8 mouse cellular contexts compared by ENCODE assay signal in genomic region chrX:164066185-164066584, GRCm38 (mm10). TPM values are rescaled to one million over a fixed set of nuclear protein-coding genes. Genes with fewer than 3 reads are reported as not detected.
DNase-seq lines count a peak whose midpoint lies in the region; ATAC-seq and TF ChIP-seq lines count a peak whose summit lies in the region.

No protein-coding gene starts in this region.

- H3K4me2 ChIP-seq in kidney, embryonic 14.5 days (replicated peaks; ENCODE audit: low read depth, low read length): no peak overlapping the region
- no peak overlapping the region for H3K4me2 ChIP-seq in limb, embryonic 14.5 days (replicated peaks; ENCODE audit: low read depth, low read length, severe bottlenecking)
- H3K4me2 ChIP-seq in midbrain, postnatal 0 days (ENCODE audit: low read depth, low read length, poor library complexity, severe bottlenecking): no peak overlapping the region
- no peak overlapping the region for H3K4me2 ChIP-seq in stomach, embryonic 14.5 days (replicated peaks; ENCODE audit: low read depth, low read length)

- H3K9ac ChIP-seq in kidney, embryonic 14.5 days (ENCODE audit: low read depth, low read length): no peak overlapping the region
- no peak overlapping the region for H3K9ac ChIP-seq in limb, embryonic 14.5 days (ENCODE audit: low read depth, low read length, severe bottlenecking)
- H3K9ac ChIP-seq in midbrain, postnatal 0 days (replicated peaks; ENCODE audit: low read length, poor library complexity, severe bottlenecking): no peak overlapping the region
- H3K9ac ChIP-seq in stomach, embryonic 14.5 days (replicated peaks; ENCODE audit: low read depth, low read length): no peak overlapping the region

- no peaks in the 10 kb centered on the region for H3K4me1 ChIP-seq in kidney, embryonic 14.5 days (ENCODE audit: control insufficient read depth, insufficient read depth, low read length)
- no peaks in the 10 kb centered on the region for H3K4me1 ChIP-seq in limb, embryonic 14.5 days (ENCODE audit: control insufficient read depth, insufficient read depth, low read length)
- H3K4me1 ChIP-seq in midbrain, postnatal 0 days (ENCODE audit: insufficient read depth, low read length): no peaks in the 10 kb centered on the region
- H3K4me1 ChIP-seq in stomach, embryonic 14.5 days (ENCODE audit: control insufficient read depth, insufficient read depth, low read length): no peaks in the 10 kb centered on the region

- TF ChIP-seq POLR2A in limb, embryonic 14.5 days (IDR thresholded peaks at IDR 0.05; ENCODE audit: borderline replicate concordance, extremely low read depth, insufficient read depth, insufficient read length): no peak

- no peaks in the 10 kb centered on the region for H3K9me3 ChIP-seq in kidney, embryonic 14.5 days (ENCODE audit: control insufficient read depth, low read length)
- H3K9me3 ChIP-seq in limb, embryonic 14.5 days (ENCODE audit: control insufficient read depth, low read length): no peaks in the 10 kb centered on the region
- H3K9me3 ChIP-seq in midbrain, postnatal 0 days (ENCODE audit: low read length): no peaks in the 10 kb centered on the region
- H3K9me3 ChIP-seq in stomach, embryonic 14.5 days (ENCODE audit: control insufficient read depth, low read depth, low read length): no peaks in the 10 kb centered on the region

- no peaks in the 10 kb centered on the region for H3K27me3 ChIP-seq in kidney, embryonic 14.5 days (ENCODE audit: control insufficient read depth, insufficient read depth, low read length)
- no peaks in the 10 kb centered on the region for H3K27me3 ChIP-seq in limb, embryonic 14.5 days (ENCODE audit: control insufficient read depth, insufficient read depth, low read length)
- no peaks in the 10 kb centered on the region for H3K27me3 ChIP-seq in midbrain, postnatal 0 days (ENCODE audit: insufficient read depth, low read length)
- no peaks in the 10 kb centered on the region for H3K27me3 ChIP-seq in stomach, embryonic 14.5 days (ENCODE audit: control insufficient read depth, insufficient read depth, low read length)

- no peak overlapping the region for H3K4me3 ChIP-seq in kidney, embryonic 14.5 days (ENCODE audit: low read length)
- no peak overlapping the region for H3K4me3 ChIP-seq in limb, embryonic 14.5 days (replicated peaks; ENCODE audit: low read length)
- no peak overlapping the region for H3K4me3 ChIP-seq in midbrain, postnatal 0 days (ENCODE audit: low read depth, low read length)
- no peak overlapping the region for H3K4me3 ChIP-seq in stomach, embryonic 14.5 days (ENCODE audit: low read depth, low read length)

- peak; percentile 52 for DNase-seq in right cerebral cortex, adult 18-20 months
- DNase-seq in right cerebral cortex, postnatal 36 days (ENCODE audit: low spot score in 2 of 2): no peak
- DNase-seq in cerebellum, postnatal 36 days: peak; percentile 45 to 62
- peak; percentile 25 to 40 for DNase-seq in gastrocnemius, postnatal 4 days (ENCODE audit: low spot score in 2 of 2)
- peak; percentile 88 for DNase-seq in limb, embryonic 14.5 days (ENCODE audit: low spot score)
- peak; percentile 85 for DNase-seq in midbrain, postnatal 0 days (ENCODE audit: low spot score)

- no peaks in the 10 kb centered on the region for H3K36me3 ChIP-seq in kidney, embryonic 14.5 days (ENCODE audit: control insufficient read depth, insufficient read depth, low read length)
- no peaks in the 10 kb centered on the region for H3K36me3 ChIP-seq in limb, embryonic 14.5 days (ENCODE audit: control insufficient read depth, insufficient read depth, low read length)
- H3K36me3 ChIP-seq in midbrain, postnatal 0 days (ENCODE audit: insufficient read depth, low read length): no peaks in the 10 kb centered on the region
- no peaks in the 10 kb centered on the region for H3K36me3 ChIP-seq in stomach, embryonic 14.5 days (ENCODE audit: control insufficient read depth, insufficient read depth, low read length)

- ATAC-seq in kidney, embryonic 14.5 days (ENCODE audit: low FRiP score, low TSS enrichment): peak; percentile 76
- ATAC-seq in limb, embryonic 14.5 days (ENCODE audit: low FRiP score, low read depth): peak; percentile 79; the same call in 1 of the 2 replicates
- no peak for ATAC-seq in midbrain, postnatal 0 days (ENCODE audit: low FRiP score)
- peak; percentile 63; the same call in 1 of the 2 replicates for ATAC-seq in stomach, embryonic 14.5 days (ENCODE audit: insufficient number of reproducible peaks, insufficient read depth, low FRiP score, low read depth)

- peak; percentile 84 for TF ChIP-seq CTCF in midbrain, postnatal 0 days (IDR thresholded peaks at IDR 0.05)

- 15% methylated on average over 2 of the region's 2 CpGs for WGBS in kidney, embryonic 14.5 days
- WGBS in limb, embryonic 14.5 days: 14% methylated on average over 2 of the region's 2 CpGs
- WGBS in midbrain, postnatal 0 days: 15% methylated on average over 2 of the region's 2 CpGs
- 13% methylated on average over 2 of the region's 2 CpGs for WGBS in stomach, embryonic 14.5 days

- H3K27ac ChIP-seq in kidney, embryonic 14.5 days (ENCODE audit: low read depth, low read length): no peak overlapping the region
- H3K27ac ChIP-seq in limb, embryonic 14.5 days (replicated peaks; ENCODE audit: low read depth, low read length): no peak overlapping the region
- H3K27ac ChIP-seq in midbrain, postnatal 0 days (ENCODE audit: low read depth, low read length): no peak overlapping the region
- H3K27ac ChIP-seq in stomach, embryonic 14.5 days (ENCODE audit: low read length): no peak overlapping the region

RNA-seq across cellular contexts. Expression of gene Siah1b, which starts 10.1 kb away (rescaled TPM):
- 1 to 10 TPM; 7.2 to 9.2 TPM for total RNA-seq in gastrocnemius, postnatal 4 days (2021)
- polyA plus RNA-seq in kidney, embryonic 14.5 days (2014; fragmentation: Nextera tagmentation; extraction: Ambion mirVana): 35.9 and 36.7 TPM in 2 replicates
- polyA plus RNA-seq in limb, embryonic 14.5 days (2012; rRNA removed): 19.8 and 23.3 TPM in 2 replicates
- 20.1 and 24.2 TPM in 2 replicates for polyA plus RNA-seq in limb, embryonic 14.5 days (2014; fragmentation: Nextera tagmentation; extraction: Ambion mirVana)
- total RNA-seq in midbrain, postnatal 0 days (2014; rRNA removed): 8.2 and 19.9 TPM in 2 replicates
- 13.6 and 16.7 TPM in 2 replicates for polyA plus RNA-seq in midbrain, postnatal 0 days (2015; fragmentation: Nextera tagmentation; extraction: Ambion mirVana)
- 24.3 and 31.9 TPM in 2 replicates for polyA plus RNA-seq in stomach, embryonic 14.5 days (2014; fragmentation: Nextera tagmentation; extraction: Ambion mirVana)

RNA-seq across cellular contexts. Expression of gene Cltrn, which starts 22.4 kb away (rescaled TPM):
- not detected for total RNA-seq in gastrocnemius, postnatal 4 days (2021)
- polyA plus RNA-seq in kidney, embryonic 14.5 days (2014; fragmentation: Nextera tagmentation; extraction: Ambion mirVana): 29.7 and 31.0 TPM in 2 replicates
- 0.05 and 0.10 TPM in 2 replicates for polyA plus RNA-seq in limb, embryonic 14.5 days (2012; rRNA removed)
- polyA plus RNA-seq in limb, embryonic 14.5 days (2014; fragmentation: Nextera tagmentation; extraction: Ambion mirVana): 0.15 and 0.21 TPM in 2 replicates
- total RNA-seq in midbrain, postnatal 0 days (2014; rRNA removed): not detected in 2 replicates
- polyA plus RNA-seq in midbrain, postnatal 0 days (2015; fragmentation: Nextera tagmentation; extraction: Ambion mirVana): 0.12 TPM in 1 of 2 replicates, not detected in the other
- polyA plus RNA-seq in stomach, embryonic 14.5 days (2014; fragmentation: Nextera tagmentation; extraction: Ambion mirVana): 3.3 and 3.4 TPM in 2 replicates

RNA-seq across cellular contexts. Expression of gene Car5b, which starts 38.4 kb away (rescaled TPM):
- total RNA-seq in gastrocnemius, postnatal 4 days (2021): 1 to 10 TPM; 1.9 to 2.0 TPM
- 0.86 and 1.3 TPM in 2 replicates for polyA plus RNA-seq in kidney, embryonic 14.5 days (2014; fragmentation: Nextera tagmentation; extraction: Ambion mirVana)
- 1.1 and 1.2 TPM in 2 replicates for polyA plus RNA-seq in limb, embryonic 14.5 days (2012; rRNA removed)
- polyA plus RNA-seq in limb, embryonic 14.5 days (2014; fragmentation: Nextera tagmentation; extraction: Ambion mirVana): 0.62 and 0.96 TPM in 2 replicates
- 1.5 and 1.7 TPM in 2 replicates for total RNA-seq in midbrain, postnatal 0 days (2014; rRNA removed)
- polyA plus RNA-seq in midbrain, postnatal 0 days (2015; fragmentation: Nextera tagmentation; extraction: Ambion mirVana): 0.76 and 0.85 TPM in 2 replicates
- 0.72 and 1.1 TPM in 2 replicates for polyA plus RNA-seq in stomach, embryonic 14.5 days (2014; fragmentation: Nextera tagmentation; extraction: Ambion mirVana)

Comparison
In these comparisons a context has a peak if more than half of its experiments do, and no peak if none do; other contexts are left out.
1. DNase-seq: peak in right cerebral cortex, adult 18-20 months (single experiment), cerebellum, postnatal 36 days (2 of 2), gastrocnemius, postnatal 4 days (2 of 2), limb, embryonic 14.5 days (single experiment) and midbrain, postnatal 0 days (single experiment); none in right cerebral cortex, postnatal 36 days (0 of 2).